Mouse (Mus musculus): ENCODE measurements around the gene Lrrc19. TPM values are rescaled to one million over a fixed set of nuclear protein-coding genes. Genes with fewer than 3 reads are reported as not detected.
"Not testable (repeated sequence)": the region's sequence is repeated elsewhere in the genome, so short reads cannot be mapped to it uniquely, and the experiment has no call there.

Lrrc19 gene
- 37.0 and 47.2 TPM in 2 replicates for polyA plus RNA-seq (2012; rRNA removed)

DNA sequence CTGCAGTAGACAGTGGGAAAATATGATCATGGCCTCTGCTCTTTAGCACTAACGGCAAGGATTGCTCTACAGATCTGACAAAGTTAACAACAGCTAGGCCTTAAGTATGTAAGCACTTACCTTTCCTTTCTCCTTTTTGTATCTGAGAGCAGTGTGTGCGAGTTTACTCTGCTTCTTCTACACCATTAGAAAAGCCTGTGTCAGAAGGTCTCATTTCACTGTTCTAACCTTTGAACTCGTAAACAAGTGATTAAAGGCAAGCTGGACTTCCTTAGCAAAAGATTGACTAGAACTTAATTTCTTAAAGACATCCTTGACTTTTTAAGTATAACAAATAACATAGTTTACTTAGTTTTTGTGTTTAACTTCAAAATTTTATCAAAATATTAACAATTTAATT, at the start of gene Lrrc19:
TSS of gene Lrrc19 (minus strand) at position 225 of the 400 bp plus-strand sequence.
- 60% methylated on average over 3 of the region's 3 CpGs for WGBS
- H3K4me1 ChIP-seq (ENCODE audit: control insufficient read depth, insufficient read depth, low read length), result no peaks in the 10 kb centered on the region; the same call in 1 of the 2 replicates
- H3K27ac ChIP-seq (ENCODE audit: insufficient read depth, low read depth, low read length), result peak within 1 kb of the TSS; percentile 78
- DNase-seq, result peak; percentile 73
- no peaks in the 10 kb centered on the region for H3K36me3 ChIP-seq (ENCODE audit: control insufficient read depth, insufficient read depth, low read length)
- peak within 1 kb of the TSS; percentile 53 for H3K4me3 ChIP-seq (ENCODE audit: insufficient read depth, low read depth, low read length)
- H3K27me3 ChIP-seq (replicated peaks; ENCODE audit: control insufficient read depth, insufficient read depth, low read length), result no peaks in the 10 kb centered on the region
- TF ChIP-seq POLR2A (IDR thresholded peaks at IDR 0.05; ENCODE audit: low read depth, low read length), result no peak
- TF ChIP-seq CTCF (conservative IDR thresholded peaks at IDR 0.05; ENCODE audit: insufficient read depth, insufficient read length, low read depth, low read length), result no peak

DNA sequence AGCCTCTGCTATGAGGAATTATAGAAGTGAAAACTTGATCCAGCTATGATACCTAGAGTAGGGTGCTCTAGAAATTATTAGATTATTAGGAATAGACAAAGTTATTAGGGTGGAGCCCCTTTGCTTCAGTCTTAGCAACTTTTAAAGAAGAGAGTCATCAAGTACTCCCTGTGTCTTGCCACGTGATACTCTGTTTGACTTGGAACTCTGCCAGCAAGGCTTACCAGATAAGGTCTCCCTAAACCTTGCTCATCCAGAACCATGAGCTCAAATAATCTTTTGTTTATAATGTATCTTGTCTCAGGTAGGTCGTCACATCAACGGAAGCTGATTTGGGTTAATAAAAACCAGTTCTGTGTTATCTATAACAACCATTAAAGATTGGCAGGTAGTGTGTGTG, 46.4 kb upstream of the Lrrc19 start:
- WGBS, result 39% methylated on average over 3 of the region's 3 CpGs
- Histone ChIP-seq H3K36me3 (ENCODE audit: control insufficient read depth, insufficient read depth, low read length) (no peaks in the 10 kb centered on the region), H3K4me1 (ENCODE audit: control insufficient read depth, insufficient read depth, low read length) (no peaks in the 10 kb centered on the region), H3K27ac (ENCODE audit: insufficient read depth, low read depth, low read length) (no peak overlapping the region), H3K27me3 (replicated peaks; ENCODE audit: control insufficient read depth, insufficient read depth, low read length) (no peaks in the 10 kb centered on the region), H3K4me3 (ENCODE audit: insufficient read depth, low read depth, low read length) (no peak overlapping the region)
- peak; percentile 16 for DNase-seq
- TF ChIP-seq POLR2A (IDR thresholded peaks at IDR 0.05; ENCODE audit: low read depth, low read length), result no peak
- no peak for TF ChIP-seq CTCF (conservative IDR thresholded peaks at IDR 0.05; ENCODE audit: insufficient read depth, insufficient read length, low read depth, low read length)

DNA sequence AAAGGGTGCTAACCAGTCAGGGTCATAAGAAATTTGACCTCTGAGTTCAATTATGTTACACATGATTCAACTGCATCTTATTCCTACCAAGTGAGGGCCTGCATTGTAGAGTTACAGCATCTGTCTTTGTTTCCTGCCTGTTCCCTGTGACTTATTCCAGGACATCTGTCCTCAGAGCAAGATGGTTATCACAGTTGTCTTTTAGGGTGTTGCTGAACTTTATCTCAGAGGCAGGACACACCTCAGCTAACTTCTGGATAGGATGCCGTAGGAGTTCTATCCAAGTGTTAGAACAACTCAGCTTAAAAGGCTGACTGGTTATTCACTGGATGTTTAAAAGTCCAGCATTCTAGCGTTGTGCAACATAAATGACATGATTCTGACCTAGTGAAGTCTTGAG, 42.2 kb upstream of the Lrrc19 start:
- DNase-seq, result peak; percentile 44
- no peak for TF ChIP-seq CTCF (conservative IDR thresholded peaks at IDR 0.05; ENCODE audit: insufficient read depth, insufficient read length, low read depth, low read length)
- no peak for TF ChIP-seq POLR2A (IDR thresholded peaks at IDR 0.05; ENCODE audit: low read depth, low read length)
- Histone ChIP-seq H3K36me3 (ENCODE audit: control insufficient read depth, insufficient read depth, low read length) (no peaks in the 10 kb centered on the region), H3K27ac (ENCODE audit: insufficient read depth, low read depth, low read length) (no peak overlapping the region), H3K27me3 (replicated peaks; ENCODE audit: control insufficient read depth, insufficient read depth, low read length) (no peaks in the 10 kb centered on the region), H3K4me1 (ENCODE audit: control insufficient read depth, insufficient read depth, low read length) (no peaks in the 10 kb centered on the region), H3K4me3 (ENCODE audit: insufficient read depth, low read depth, low read length) (no peak overlapping the region)
- 78% methylated on average over 2 of the region's 2 CpGs for WGBS

DNA sequence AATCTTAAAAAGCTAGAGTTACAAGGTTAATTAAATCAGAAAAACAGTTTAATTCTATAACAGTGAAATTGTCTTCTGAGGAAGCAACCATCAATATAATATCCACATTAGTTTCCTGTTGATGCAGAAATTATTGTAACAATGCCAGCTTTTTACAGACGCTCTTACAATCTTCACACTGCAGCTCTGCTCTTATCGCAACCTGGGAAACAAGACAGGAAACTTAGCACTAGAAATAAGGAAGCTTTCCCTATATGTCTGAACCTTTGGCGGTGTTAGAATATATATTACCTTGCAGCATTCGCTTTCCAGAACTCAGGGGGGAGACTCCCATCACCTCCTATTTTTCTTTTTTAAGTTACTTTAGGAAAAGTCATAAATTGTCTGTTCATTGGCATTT, 41.1 kb upstream of the Lrrc19 start:
- Histone ChIP-seq H3K4me1 (ENCODE audit: control insufficient read depth, insufficient read depth, low read length) (no peaks in the 10 kb centered on the region), H3K4me3 (ENCODE audit: insufficient read depth, low read depth, low read length) (no peak overlapping the region), H3K36me3 (ENCODE audit: control insufficient read depth, insufficient read depth, low read length) (no peaks in the 10 kb centered on the region), H3K27me3 (replicated peaks; ENCODE audit: control insufficient read depth, insufficient read depth, low read length) (no peaks in the 10 kb centered on the region), H3K27ac (ENCODE audit: insufficient read depth, low read depth, low read length) (no peak overlapping the region)
- DNase-seq, result peak; percentile 28
- WGBS, result 68% methylated on average over 4 of the region's 4 CpGs
- TF ChIP-seq POLR2A (IDR thresholded peaks at IDR 0.05; ENCODE audit: low read depth, low read length), result no peak
- no peak for TF ChIP-seq CTCF (conservative IDR thresholded peaks at IDR 0.05; ENCODE audit: insufficient read depth, insufficient read length, low read depth, low read length)

DNA sequence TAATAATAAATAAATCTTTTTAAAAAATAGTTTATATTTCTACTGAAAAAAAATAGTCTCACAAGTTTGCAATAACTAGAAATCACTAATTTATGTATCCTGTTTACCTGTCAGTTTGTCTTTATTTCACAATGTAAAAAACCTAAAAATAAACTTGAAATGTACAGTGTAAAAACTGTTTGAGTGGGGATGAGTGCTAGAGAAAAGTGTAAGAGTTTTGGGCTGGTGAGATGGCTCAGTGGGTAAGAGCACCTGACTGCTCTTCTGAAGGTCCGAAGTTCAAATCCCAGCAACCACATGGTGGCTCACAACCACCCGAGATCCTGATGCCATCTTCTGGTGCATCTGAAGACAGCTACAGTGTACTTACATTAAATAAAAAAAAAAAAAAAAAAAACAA, 39.9 kb upstream of the Lrrc19 start:
- WGBS, result 68% methylated on average over 2 of the region's 2 CpGs
- H3K36me3 ChIP-seq (ENCODE audit: control insufficient read depth, insufficient read depth, low read length); H3K27ac ChIP-seq (ENCODE audit: insufficient read depth, low read depth, low read length): not testable (repeated sequence)

DNA sequence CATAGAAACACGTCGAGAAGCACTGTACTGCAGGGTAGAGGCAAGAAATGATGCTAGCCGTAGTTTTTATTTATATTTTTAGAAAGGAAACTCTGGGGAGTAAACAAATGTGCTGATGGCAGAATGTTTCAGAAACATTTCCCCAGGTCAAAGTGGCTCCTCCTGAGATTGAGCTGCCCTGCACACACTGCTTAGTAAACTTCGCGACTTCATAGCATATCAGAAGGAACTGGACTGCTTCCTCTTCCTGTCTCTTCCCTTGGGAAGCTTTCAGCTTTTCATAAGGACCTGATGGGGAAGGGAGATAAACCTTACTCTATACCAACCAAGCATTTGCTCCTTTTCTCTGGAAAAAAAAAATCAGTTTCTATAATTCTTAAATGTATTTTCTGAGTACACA, 33.4 kb upstream of the Lrrc19 start:
- H3K4me1 ChIP-seq (ENCODE audit: control insufficient read depth, insufficient read depth, low read length), result no peaks in the 10 kb centered on the region
- TF ChIP-seq POLR2A (IDR thresholded peaks at IDR 0.05; ENCODE audit: low read depth, low read length), result no peak
- no peak for TF ChIP-seq CTCF (conservative IDR thresholded peaks at IDR 0.05; ENCODE audit: insufficient read depth, insufficient read length, low read depth, low read length)
- H3K36me3 ChIP-seq (ENCODE audit: control insufficient read depth, insufficient read depth, low read length), result peaks cover 4% of the 10 kb centered on the region; the same call in 1 of the 2 replicates
- WGBS, result 66% methylated on average over 5 of the region's 5 CpGs
- H3K4me3 ChIP-seq (ENCODE audit: insufficient read depth, low read depth, low read length), result no peak overlapping the region
- peak; percentile 64 for DNase-seq
- no peaks in the 10 kb centered on the region for H3K27me3 ChIP-seq (replicated peaks; ENCODE audit: control insufficient read depth, insufficient read depth, low read length)
- H3K27ac ChIP-seq (ENCODE audit: insufficient read depth, low read depth, low read length), result peak overlapping the region; percentile 76

More for the DNA sequence above, 39.9 kb upstream of the Lrrc19 start:
- not testable (repeated sequence) for H3K4me3 ChIP-seq (ENCODE audit: insufficient read depth, low read depth, low read length); H3K27me3 ChIP-seq (replicated peaks; ENCODE audit: control insufficient read depth, insufficient read depth, low read length); H3K4me1 ChIP-seq (ENCODE audit: control insufficient read depth, insufficient read depth, low read length); DNase-seq

DNA sequence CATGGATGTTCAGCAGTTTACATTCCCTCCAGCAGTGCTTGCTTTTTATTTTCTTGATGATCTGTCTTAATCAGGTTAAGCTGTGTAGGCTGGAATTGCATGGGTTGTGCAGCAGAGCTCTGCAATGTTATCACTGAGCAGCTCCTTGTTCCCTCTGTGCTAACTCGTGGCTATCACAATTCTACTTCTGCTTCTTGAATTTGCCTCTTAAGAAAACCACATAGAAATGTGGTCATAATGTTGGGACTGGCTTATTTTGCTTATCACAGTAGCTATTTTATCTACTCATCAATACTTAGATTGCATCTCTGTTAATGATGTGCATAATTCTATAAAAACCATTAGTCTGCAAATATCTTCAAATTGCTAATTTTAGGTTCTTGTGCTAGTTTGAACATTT, 32.1 kb upstream of the Lrrc19 start:
- peaks cover 4% of the 10 kb centered on the region; the same call in 1 of the 2 replicates for H3K36me3 ChIP-seq (ENCODE audit: control insufficient read depth, insufficient read depth, low read length)
- DNase-seq, result no peak
- no peak overlapping the region for H3K27ac ChIP-seq (ENCODE audit: insufficient read depth, low read depth, low read length)
- H3K27me3 ChIP-seq (replicated peaks; ENCODE audit: control insufficient read depth, insufficient read depth, low read length), result no peaks in the 10 kb centered on the region
- H3K4me3 ChIP-seq (ENCODE audit: insufficient read depth, low read depth, low read length), result no peak overlapping the region
- TF ChIP-seq POLR2A (IDR thresholded peaks at IDR 0.05; ENCODE audit: low read depth, low read length), result no peak
- no peak for TF ChIP-seq CTCF (conservative IDR thresholded peaks at IDR 0.05; ENCODE audit: insufficient read depth, insufficient read length, low read depth, low read length)
- WGBS, result 67% methylated on average over 1 of the region's 1 CpGs
- no peaks in the 10 kb centered on the region for H3K4me1 ChIP-seq (ENCODE audit: control insufficient read depth, insufficient read depth, low read length)

DNA sequence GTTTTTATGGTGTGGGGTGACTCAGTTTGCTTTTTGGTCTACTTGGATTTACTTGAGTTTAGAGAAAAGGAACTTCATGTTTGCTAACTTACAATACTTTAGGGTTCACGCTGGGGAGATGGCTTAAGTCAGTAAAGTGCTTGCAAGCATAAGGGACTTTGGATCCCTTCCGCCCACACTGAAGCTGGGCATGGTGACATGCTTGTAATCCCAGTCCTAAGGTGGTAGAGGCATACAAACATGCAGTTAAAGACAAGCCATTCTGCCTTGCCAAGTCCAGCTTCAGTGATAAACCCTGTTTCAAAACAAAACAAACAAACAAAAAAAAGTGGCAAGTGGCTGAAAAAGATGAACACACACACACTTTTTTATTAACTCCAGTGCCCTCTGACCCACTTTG, 31.2 kb upstream of the Lrrc19 start:
- H3K4me3 ChIP-seq (ENCODE audit: insufficient read depth, low read depth, low read length), result no peak overlapping the region
- no peaks in the 10 kb centered on the region for H3K4me1 ChIP-seq (ENCODE audit: control insufficient read depth, insufficient read depth, low read length)
- H3K27me3 ChIP-seq (replicated peaks; ENCODE audit: control insufficient read depth, insufficient read depth, low read length), result no peaks in the 10 kb centered on the region
- WGBS, result 91% methylated on average over 2 of the region's 2 CpGs
- H3K36me3 ChIP-seq (ENCODE audit: control insufficient read depth, insufficient read depth, low read length), result peaks cover 4% of the 10 kb centered on the region; the same call in 1 of the 2 replicates
- no peak overlapping the region; the same call in 1 of the 2 replicates for H3K27ac ChIP-seq (ENCODE audit: insufficient read depth, low read depth, low read length)
- no peak for DNase-seq
- no peak for TF ChIP-seq CTCF (conservative IDR thresholded peaks at IDR 0.05; ENCODE audit: insufficient read depth, insufficient read length, low read depth, low read length)
- TF ChIP-seq POLR2A (IDR thresholded peaks at IDR 0.05; ENCODE audit: low read depth, low read length), result no peak
